Mouse (Mus musculus) heart, adult 2 months (tissue): Measurements from ENCODE around the gene Ttf1.

Experiments
- CTCF ChIP-seq: fragments of 200-600 bp; IDR thresholded peaks from 2 replicates; pipeline ENCODE4 v1.8.1; 2022; ENCODE audit warnings: antibody characterized with exemption, mild to moderate bottlenecking, moderate library complexity
- POLR2A ChIP-seq: fragments of 200-500 bp; IDR thresholded peaks from 2 replicates; pipeline ENCODE4 v1.6.1; 2011; ENCODE audit warnings: mild to moderate bottlenecking, low read depth, low read length, control low read depth; ENCODE audit not compliant: insufficient read depth

GRCm38 (mm10) chr2:29041477-29041768 is 18.6 kb upstream of the Ttf1 start:
- no peak for TF ChIP-seq CTCF
- TF ChIP-seq POLR2A: no peak
